Mouse (Mus musculus): ENCODE data around the gene Rpap2.

- TF ChIP-seq CTCF (IDR thresholded peaks at IDR 0.05; ENCODE audit: borderline replicate concordance, extremely low read depth, insufficient read depth, insufficient read length) (no peak), POLR2A (IDR thresholded peaks at IDR 0.05; ENCODE audit: borderline replicate concordance, extremely low read depth, insufficient read depth, insufficient read length, poor library complexity, severe bottlenecking) (no peak)
These were observed 49.2 kb upstream of the Rpap2 start for GRCm38 (mm10) chr5:107547955-107548354.
